Mouse (Mus musculus): ENCODE measurements around the gene Nudcd3. TPM values are rescaled to one million over a fixed set of nuclear protein-coding genes. Genes with fewer than 3 reads are reported as not detected.

Nudcd3 gene
- 10 to 100 TPM; 59.3 to 59.6 TPM for total RNA-seq (2021)

GRCm38 (mm10) chr11:6200087-6200569 lies at the start of gene Nudcd3:
Gene Nudcd3 (minus strand): TSS chr11:6200415.
- peak; percentile 75 for DNase-seq (ENCODE audit: low spot score)
- intact Hi-C loops (cut with DNase I), result loop anchor here (2.0 kb wide), 1 partner anchor 67 kb away; the partner anchor contains the start of gene Ddx56

- intact Hi-C loops (cut with DNase I), result no loop called here
- no peak for DNase-seq (ENCODE audit: low spot score)
Observed at GRCm38 (mm10) chr11:6244707-6245106, 44.5 kb upstream of the Nudcd3 start.

GRCm38 (mm10) chr11:6233025-6233424 lies 32.8 kb upstream of the Nudcd3 start:
- no peak for DNase-seq (ENCODE audit: low spot score)
- intact Hi-C loops (cut with DNase I), result no loop called here

GRCm38 (mm10) chr11:6230012-6230411 lies 29.8 kb upstream of the Nudcd3 start, which contains the start of gene Npc1l1:
Gene Npc1l1 (minus strand): TSS chr11:6230143.
- no peak for DNase-seq (ENCODE audit: low spot score)
- intact Hi-C loops (cut with DNase I), result no loop called here

- DNase-seq (ENCODE audit: low spot score), result no peak
- intact Hi-C loops (cut with DNase I), result no loop called here
Observed at GRCm38 (mm10) chr11:6224541-6225229, 24.5 kb upstream of the Nudcd3 start.

GRCm38 (mm10) chr11:6222187-6222586 lies 22.0 kb upstream of the Nudcd3 start:
- intact Hi-C loops (cut with DNase I), result no loop called here

GRCm38 (mm10) chr11:6219967-6220366 lies 19.8 kb upstream of the Nudcd3 start:
- intact Hi-C loops (cut with DNase I), result no loop called here
- no peak for DNase-seq (ENCODE audit: low spot score)

More at GRCm38 (mm10) chr11:6222187-6222586, 22.0 kb upstream of the Nudcd3 start:
- DNase-seq (ENCODE audit: low spot score), result no peak

- DNase-seq (ENCODE audit: low spot score), result no peak
- intact Hi-C loops (cut with DNase I), result no loop called here
Observed at GRCm38 (mm10) chr11:6218189-6218896, 18.1 kb upstream of the Nudcd3 start.

- no peak for DNase-seq (ENCODE audit: low spot score)
- intact Hi-C loops (cut with DNase I), result no loop called here
Observed at GRCm38 (mm10) chr11:6216834-6217233, 16.6 kb upstream of the Nudcd3 start.

- no peak for DNase-seq (ENCODE audit: low spot score)
- intact Hi-C loops (cut with DNase I), result no loop called here
Observed at GRCm38 (mm10) chr11:6208158-6208557, 7.9 kb upstream of the Nudcd3 start.

GRCm38 (mm10) chr11:6207090-6207489 lies 6.9 kb upstream of the Nudcd3 start:
- intact Hi-C loops (cut with DNase I), result no loop called here
- no peak for DNase-seq (ENCODE audit: low spot score)

GRCm38 (mm10) chr11:6200570-6200969 lies 355 bp upstream of the Nudcd3 start:
- DNase-seq (ENCODE audit: low spot score), result no peak
- intact Hi-C loops (cut with DNase I), result loop anchor here (2.0 kb wide), 1 partner anchor 66 kb away; the partner anchor contains the start of gene Ddx56

GRCm38 (mm10) chr11:6199410-6200086 lies 667 bp downstream of the Nudcd3 start, which contains the start of gene A730071L15Rik:
Gene A730071L15Rik (plus strand): TSS chr11:6200029.
- intact Hi-C loops (cut with DNase I), result loop anchor here (2.0 kb wide), 1 partner anchor 67 kb away; the partner anchor contains the start of gene Ddx56
- no peak for DNase-seq (ENCODE audit: low spot score)

- intact Hi-C loops (cut with DNase I), result no loop called here
- no peak for DNase-seq (ENCODE audit: low spot score)
Observed at GRCm38 (mm10) chr11:6198449-6198848, 1.8 kb downstream of the Nudcd3 start.

- intact Hi-C loops (cut with DNase I), result no loop called here
- no peak for DNase-seq (ENCODE audit: low spot score)
Observed at GRCm38 (mm10) chr11:6196780-6197179, 3.4 kb downstream of the Nudcd3 start.

GRCm38 (mm10) chr11:6187878-6188277 lies 12.3 kb downstream of the Nudcd3 start:
- DNase-seq (ENCODE audit: low spot score), result peak; percentile 74
- intact Hi-C loops (cut with DNase I), result loop anchor here (1.0 to 5.0 kb wide), 2 partner anchors 66 to 192 kb away; no protein-coding TSS in a partner anchor

GRCm38 (mm10) chr11:6187399-6187798 lies 12.8 kb downstream of the Nudcd3 start:
- intact Hi-C loops (cut with DNase I), result loop anchor here (5.0 kb wide), 1 partner anchor 65 kb away; no protein-coding TSS in a partner anchor
- DNase-seq (ENCODE audit: low spot score), result no peak

- no peak for DNase-seq (ENCODE audit: low spot score)
Observed at GRCm38 (mm10) chr11:6184202-6184935, 15.8 kb downstream of the Nudcd3 start.

GRCm38 (mm10) chr11:6183246-6183645 lies 17.0 kb downstream of the Nudcd3 start:
- intact Hi-C loops (cut with DNase I), result no loop called here

More at GRCm38 (mm10) chr11:6184202-6184935, 15.8 kb downstream of the Nudcd3 start:
- intact Hi-C loops (cut with DNase I), result no loop called here

More at GRCm38 (mm10) chr11:6183246-6183645, 17.0 kb downstream of the Nudcd3 start:
- DNase-seq (ENCODE audit: low spot score), result no peak
